Mouse (Mus musculus) naive thymus-derived CD4-positive, alpha-beta T cell, adult 2 months (primary cell): Measurements from ENCODE around the gene Sema6d.

Source experiments
- DNase-seq: peaks from one replicate; pipeline ENCODE4 v3.0.0-alpha.2; 2011; ENCODE audit warnings: low read depth

The Sema6d gene

DNA sequence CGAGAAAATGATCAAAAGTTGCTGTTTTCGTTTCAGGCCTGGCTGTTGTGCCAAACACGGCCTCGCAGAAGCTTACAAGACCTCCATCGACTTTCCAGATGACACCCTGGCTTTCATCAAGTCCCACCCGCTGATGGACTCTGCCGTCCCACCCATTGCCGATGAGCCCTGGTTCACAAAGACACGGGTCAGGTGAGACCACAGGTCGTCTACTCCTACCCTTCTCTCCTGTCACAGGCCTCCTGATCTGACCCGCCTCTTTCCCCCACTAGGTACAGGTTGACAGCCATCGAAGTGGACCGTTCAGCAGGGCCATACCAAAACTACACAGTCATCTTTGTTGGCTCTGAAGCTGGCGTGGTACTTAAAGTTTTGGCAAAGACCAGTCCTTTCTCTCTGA lies 568.6 kb downstream of the Sema6d start:
- no peak for DNase-seq

DNA sequence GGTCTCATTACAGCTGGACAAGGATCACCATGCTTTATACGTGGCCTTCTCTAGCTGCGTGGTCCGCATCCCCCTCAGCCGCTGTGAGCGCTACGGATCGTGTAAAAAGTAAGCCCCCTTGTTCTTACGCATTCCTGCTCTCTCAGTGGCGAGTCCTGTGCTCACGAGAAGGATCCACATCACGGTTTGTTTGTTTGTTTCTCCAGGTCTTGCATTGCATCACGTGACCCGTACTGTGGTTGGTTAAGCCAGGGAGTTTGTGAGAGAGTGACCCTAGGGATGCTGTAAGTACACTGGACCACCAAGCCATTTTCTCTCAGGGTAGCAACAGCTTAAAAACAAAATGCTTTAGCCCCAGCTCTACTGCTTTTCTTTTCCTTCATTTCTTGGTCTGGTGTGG lies 569.8 kb downstream of the Sema6d start:
- no peak for DNase-seq

DNA sequence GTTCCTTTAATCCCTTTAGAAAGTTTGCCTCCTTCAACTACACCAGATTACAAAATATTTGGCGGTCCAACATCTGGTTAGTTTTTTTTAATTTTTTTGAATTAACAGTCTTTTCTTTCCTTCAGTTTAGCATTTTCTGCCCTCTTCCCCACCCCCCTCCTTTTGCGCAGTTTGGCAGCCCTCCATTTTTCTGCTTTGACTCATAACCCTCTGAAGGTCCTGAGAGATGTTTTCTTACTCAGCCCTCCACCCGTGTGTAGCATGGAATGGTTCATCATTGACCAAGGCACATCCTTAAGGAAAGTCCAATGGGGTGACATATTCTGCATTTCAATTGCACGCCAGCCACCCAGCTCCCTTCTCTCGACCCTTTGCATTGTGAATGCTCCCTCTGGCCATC lies 570.9 kb downstream of the Sema6d start:
- no peak for DNase-seq

DNA sequence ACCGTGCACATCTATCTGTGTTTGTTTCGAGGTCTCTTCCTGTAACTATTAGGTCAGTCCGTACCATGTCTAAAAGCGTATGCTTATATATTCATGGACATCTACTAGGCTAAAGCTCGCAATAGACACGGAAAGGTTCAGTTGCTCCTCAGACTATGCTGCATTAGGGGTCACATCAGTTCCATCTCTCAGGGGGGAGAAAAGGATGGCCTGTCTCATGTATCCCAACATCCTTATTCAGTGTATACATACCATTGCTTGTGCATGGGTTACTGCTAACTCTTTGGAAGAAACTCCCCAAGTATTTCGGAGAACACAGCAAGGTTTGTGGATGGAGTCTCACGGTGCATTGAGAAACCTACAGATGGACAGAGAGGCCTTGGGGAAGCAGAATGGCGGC lies 571.5 kb downstream of the Sema6d start:
- DNase-seq, result no peak

DNA sequence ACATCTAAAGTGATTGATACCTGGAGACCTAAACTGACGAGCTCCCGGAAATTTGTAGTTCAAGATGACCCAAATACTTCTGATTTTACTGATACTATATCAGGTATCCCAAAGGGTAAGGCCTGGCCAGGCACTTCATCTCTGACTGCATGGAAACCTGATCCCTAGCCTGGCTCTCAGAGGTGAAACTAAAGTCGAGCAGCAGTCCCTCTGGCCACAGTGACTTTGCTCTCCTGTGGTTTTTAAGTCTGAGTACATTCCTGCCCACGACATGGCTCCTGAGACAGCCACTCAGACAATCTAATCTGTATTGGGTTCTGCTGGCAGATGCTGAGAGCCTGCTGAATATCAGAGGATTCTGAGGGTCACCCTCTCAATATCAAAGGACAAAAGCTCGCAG lies 572.5 kb downstream of the Sema6d start:
- no peak for DNase-seq

- no peak for DNase-seq
Observed at GRCm38 (mm10) chr2:124664191-124664590, 574.4 kb downstream of the Sema6d start.

DNA sequence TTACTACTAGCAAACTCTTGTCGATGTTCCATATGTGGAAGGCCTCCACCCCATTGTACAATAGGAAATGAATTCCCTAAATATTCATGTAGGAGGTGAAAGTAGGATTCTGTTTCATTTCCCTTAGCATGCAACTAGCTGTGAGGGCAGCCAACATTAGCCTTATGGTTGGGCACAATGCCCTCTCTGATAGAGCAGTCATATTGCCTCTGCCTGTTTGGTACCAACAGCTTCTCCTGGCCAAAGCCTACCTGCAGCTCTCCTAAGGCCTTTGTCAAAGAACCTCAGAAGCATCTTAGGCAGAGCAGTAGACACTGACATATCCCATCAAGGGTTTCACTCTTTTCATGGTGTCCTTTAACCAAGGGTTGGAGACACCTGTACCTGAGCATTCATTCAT lies 578.7 kb downstream of the Sema6d start:
- DNase-seq, result no peak

- no peak for DNase-seq
Observed at GRCm38 (mm10) chr2:124673117-124673516, 583.3 kb downstream of the Sema6d start.

DNA sequence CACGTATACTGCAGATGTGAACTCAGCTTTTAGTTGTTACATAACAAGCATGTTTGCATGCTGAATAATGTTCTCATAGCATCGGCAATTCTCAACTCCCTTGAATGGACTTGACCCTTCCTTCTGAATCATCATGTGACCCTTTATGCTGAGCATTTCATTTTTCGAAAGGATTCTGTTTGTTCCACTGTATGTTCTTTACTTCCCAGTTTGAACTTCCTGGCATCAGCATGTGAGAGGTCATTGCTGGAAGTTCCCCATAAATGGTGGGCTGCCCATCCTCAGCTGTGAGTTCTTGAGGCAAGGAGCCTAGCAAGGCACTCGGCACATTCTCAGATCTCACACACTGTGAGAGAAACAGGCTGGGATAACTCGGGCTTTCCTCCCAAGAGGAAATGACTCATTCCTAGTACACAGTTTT lies 594.7 kb downstream of the Sema6d start:
- DNase-seq, result no peak

DNA sequence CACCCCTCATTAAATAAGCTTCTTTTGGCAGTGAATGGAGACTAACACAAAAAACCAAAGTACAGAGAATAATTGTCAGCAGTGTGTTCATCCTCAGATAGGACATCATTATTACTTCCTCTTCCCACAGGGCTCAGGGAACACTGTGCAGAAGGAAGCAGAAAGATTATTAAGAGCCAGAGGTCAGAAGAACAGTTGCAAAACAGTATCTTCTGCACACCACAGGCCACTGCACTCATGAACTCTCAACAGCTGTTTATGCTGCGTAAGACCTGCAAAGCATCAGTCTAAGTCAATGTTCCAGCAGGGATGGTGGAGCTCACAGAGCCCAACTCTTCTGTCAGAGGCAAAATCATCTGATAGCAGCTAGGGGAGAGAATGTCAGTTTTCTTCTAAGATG lies 600.6 kb downstream of the Sema6d start:
- no peak for DNase-seq

DNA sequence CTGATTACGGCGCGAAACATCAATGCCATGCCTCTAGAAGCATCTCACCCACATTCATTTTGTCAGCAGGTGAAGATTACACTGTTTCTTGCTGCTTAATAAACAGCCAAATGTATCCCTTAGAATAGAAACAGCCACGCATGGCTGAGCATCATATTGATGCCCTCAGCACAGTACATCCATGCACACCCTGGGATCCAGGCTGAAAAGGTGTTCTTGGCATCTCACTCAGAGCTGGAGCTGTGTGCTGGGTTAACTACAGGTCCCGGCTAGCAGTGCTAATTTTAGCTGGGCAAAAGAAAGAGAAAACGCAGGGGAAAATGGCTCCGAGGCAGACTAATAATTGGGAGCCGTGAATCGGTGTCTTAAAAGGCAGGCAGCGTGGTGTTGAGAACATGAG lies 612.9 kb downstream of the Sema6d start:
- no peak for DNase-seq

DNA sequence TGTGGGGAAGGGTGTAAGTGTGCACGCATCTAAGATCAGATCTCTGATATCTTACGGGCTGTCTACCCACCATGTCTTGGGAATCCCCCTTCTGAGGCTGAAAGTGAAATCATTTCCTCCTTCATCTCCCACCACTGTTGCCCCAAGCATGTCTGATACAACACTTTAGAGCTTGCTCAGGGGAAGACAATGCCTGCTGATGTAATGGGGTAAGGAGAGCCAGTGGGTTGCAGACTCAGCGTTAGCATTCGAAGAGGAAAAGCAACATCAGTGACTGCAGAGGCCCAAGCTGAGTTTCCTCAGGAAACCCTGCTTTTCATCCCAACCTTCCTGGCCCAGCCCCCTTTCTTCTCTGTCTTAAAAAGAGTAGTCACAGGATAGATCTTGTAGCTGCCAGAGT lies 615.2 kb downstream of the Sema6d start:
- DNase-seq, result no peak

DNA sequence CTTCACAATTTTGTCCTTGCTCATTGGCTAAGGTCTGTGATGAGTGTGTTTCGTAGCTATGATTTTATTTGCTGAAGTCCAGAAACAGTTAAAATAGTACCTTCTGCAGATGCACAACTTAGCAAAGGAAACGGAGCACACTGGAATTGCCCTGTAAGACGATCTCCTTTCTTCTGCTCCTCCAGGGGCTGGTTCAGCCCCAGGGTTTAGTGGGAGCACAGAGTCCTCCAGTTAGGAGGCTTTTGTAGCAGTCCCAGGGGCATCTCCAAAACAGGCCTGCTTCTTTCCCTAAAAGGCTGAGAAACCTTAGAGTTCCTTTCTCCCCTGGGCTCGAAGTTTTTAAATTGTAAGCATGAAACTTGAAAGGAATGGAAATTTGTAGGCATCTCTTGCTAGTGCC lies 616.0 kb downstream of the Sema6d start:
- DNase-seq, result no peak

GRCm38 (mm10) chr2:124706896-124707295 lies 617.1 kb downstream of the Sema6d start:
- no peak for DNase-seq
